14 mouse cellular contexts compared by ENCODE assay signal in the genomic region with DNA sequence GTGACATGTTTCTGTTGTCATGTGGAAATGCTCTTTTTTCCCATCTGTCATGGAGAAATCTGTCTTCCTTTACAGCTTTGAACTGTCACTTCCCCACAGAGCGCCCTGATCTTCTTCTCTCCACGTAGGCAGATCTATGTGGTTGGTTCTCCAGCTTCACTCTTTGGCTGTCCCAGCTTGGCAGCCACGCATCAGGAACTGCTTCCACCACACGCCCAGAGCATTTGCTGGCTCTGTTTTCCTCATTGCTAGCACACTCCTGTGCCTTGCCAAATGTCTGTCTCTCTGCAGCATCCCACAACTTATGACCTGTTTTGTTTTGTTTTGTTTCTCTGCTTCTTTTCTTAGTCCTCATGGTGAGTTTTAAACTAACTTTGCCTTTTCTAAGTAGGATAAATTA. TPM values are rescaled to one million over a fixed set of nuclear protein-coding genes. Genes with fewer than 3 reads are reported as not detected.
A peak's percentile ranks its signal among the peaks of the same experiment; 100 is the strongest.
DNase-seq lines count a peak whose midpoint lies in the region; ATAC-seq and TF ChIP-seq lines count a peak whose summit lies in the region.
"Had no signal": no experiment of that assay in that cellular context is flagged by ENCODE, and none has a peak within 500 bp of the region (broad histone marks: within the 10 kb centered on the region; RNA-seq: fewer than 3 reads in every experiment).

No protein-coding gene starts in this region.

- no peaks in the 10 kb centered on the region for H3K79me2 ChIP-seq in heart, adult 2 months (replicated peaks; ENCODE audit: control insufficient read depth, insufficient read depth, low read length)

- 37% methylated on average over 4 of the region's 4 CpGs for WGBS in heart, adult 2 months
- 75% methylated on average over 4 of the region's 4 CpGs for WGBS in heart, embryonic 10.5 days
- WGBS in lung, embryonic 15.5 days = 52% methylated on average over 4 of the region's 4 CpGs
- WGBS in thymus, adult 2 months = 62% methylated on average over 4 of the region's 4 CpGs
- WGBS in forebrain, embryonic 14.5 days = 87% methylated on average over 4 of the region's 4 CpGs
- 76% methylated on average over 4 of the region's 4 CpGs for whole genome bisulfite sequencing in liver, postnatal 0 days (ENCODE audit: insufficient replicate concordance)

- no peak overlapping the region for H3K9ac ChIP-seq in heart, adult 2 months (ENCODE audit: low read depth, low read length)
- H3K9ac ChIP-seq in lung, embryonic 15.5 days = no peak overlapping the region
- H3K9ac ChIP-seq in forebrain, embryonic 14.5 days (ENCODE audit: low read length) = no peak overlapping the region
- H3K9ac ChIP-seq in liver, postnatal 0 days (replicated peaks) = no peak overlapping the region
- H3K9ac ChIP-seq: limb, embryonic 15.5 days; midbrain, embryonic 12.5 days; stomach, embryonic 15.5 days had no signal

- ATAC-seq in lung, embryonic 15.5 days (ENCODE audit: borderline replicate concordance, extremely low read depth, low FRiP score, low TSS enrichment) = peak; percentile 69; the same call in 1 of the 2 replicates
- no peak for ATAC-seq in forebrain, embryonic 14.5 days
- ATAC-seq in liver, postnatal 0 days = no peak
- ATAC-seq: CD4-positive, CD25-positive, alpha-beta regulatory T cell, adult 4 months had no signal

- peaks cover 3% of the 10 kb centered on the region for H3K4me1 ChIP-seq in heart, adult 2 months (ENCODE audit: control insufficient read depth, insufficient read depth, low read length)
- no peaks in the 10 kb centered on the region for H3K4me1 ChIP-seq in heart, embryonic 10.5 days
- 0 out of 2 replicates have a peak, but pooled peaks cover 8% of the 10 kb centered on the region for H3K4me1 ChIP-seq in lung, embryonic 15.5 days
- H3K4me1 ChIP-seq in thymus, adult 2 months (replicated peaks; ENCODE audit: control insufficient read depth, insufficient read depth, low read length) = no peaks in the 10 kb centered on the region
- no peaks in the 10 kb centered on the region for H3K4me1 ChIP-seq in forebrain, embryonic 14.5 days (ENCODE audit: control insufficient read depth, insufficient read depth, low read length)
- no peaks in the 10 kb centered on the region for H3K4me1 ChIP-seq in liver, postnatal 0 days (ENCODE audit: insufficient read depth)
- H3K4me1 ChIP-seq: midbrain, embryonic 12.5 days; stomach, embryonic 15.5 days had no signal

- peak; percentile 45 to 48 for DNase-seq in heart, adult 2 months
- DNase-seq in heart, embryonic 10.5 days (ENCODE audit: low spot score) = no peak
- peak; percentile 16 for DNase-seq in adipocyte (ENCODE audit: low spot score)
- DNase-seq in layer of hippocampus, adult 18-20 months (ENCODE audit: low spot score in 2 of 2) = peak; percentile 57 to 75
- no peak for DNase-seq in thymus, adult 2 months
- DNase-seq in forebrain, embryonic 14.5 days (ENCODE audit: low spot score) = no peak
- DNase-seq in liver, postnatal 0 days = no peak
- DNase-seq: adrenal gland, postnatal 36 days; cerebellum, adult 9-11 months had no signal

- peaks cover 4% of the 10 kb centered on the region for H3K36me3 ChIP-seq in heart, adult 2 months (ENCODE audit: control insufficient read depth, insufficient read depth, low read length)
- no peaks in the 10 kb centered on the region for H3K36me3 ChIP-seq in heart, embryonic 10.5 days
- H3K36me3 ChIP-seq in lung, embryonic 15.5 days = no peaks in the 10 kb centered on the region
- H3K36me3 ChIP-seq in thymus, adult 2 months (ENCODE audit: control insufficient read depth, insufficient read depth, low read length) = no peaks in the 10 kb centered on the region
- H3K36me3 ChIP-seq in forebrain, embryonic 14.5 days (ENCODE audit: control insufficient read depth, insufficient read depth, low read length) = no peaks in the 10 kb centered on the region
- H3K36me3 ChIP-seq in liver, postnatal 0 days (replicated peaks; ENCODE audit: insufficient read depth, low read length) = no peaks in the 10 kb centered on the region
- H3K36me3 ChIP-seq: limb, embryonic 15.5 days; midbrain, embryonic 12.5 days; stomach, embryonic 15.5 days had no signal

- no peak overlapping the region for H3K27ac ChIP-seq in heart, adult 2 months
- no peak overlapping the region for H3K27ac ChIP-seq in heart, embryonic 10.5 days
- no peak overlapping the region for H3K27ac ChIP-seq in lung, embryonic 15.5 days
- H3K27ac ChIP-seq in thymus, adult 2 months (ENCODE audit: control insufficient read depth, insufficient read depth, low read length) = no peak overlapping the region
- no peak overlapping the region for H3K27ac ChIP-seq in forebrain, embryonic 14.5 days (ENCODE audit: low read depth, low read length)
- no peak overlapping the region for H3K27ac ChIP-seq in liver, postnatal 0 days (ENCODE audit: low read depth)
- H3K27ac ChIP-seq: limb, embryonic 15.5 days; midbrain, embryonic 12.5 days; stomach, embryonic 15.5 days had no signal

- intact Hi-C loops in heart, adult 2 months (cut with DNase I) = loop anchor here (5.0 kb wide), 1 partner anchor 39 kb away; no protein-coding TSS in a partner anchor

- TF ChIP-seq EP300 in heart, adult 2 months (IDR thresholded peaks at IDR 0.05; ENCODE audit: insufficient read depth, low read depth, low read length) = no peak
- TF ChIP-seq EP300 in liver, postnatal 0 days (IDR thresholded peaks at IDR 0.05; ENCODE audit: low read depth) = no peak

- no peaks in the 10 kb centered on the region for H3K27me3 ChIP-seq in heart, adult 2 months (ENCODE audit: control insufficient read depth, insufficient read depth, low read length)
- no peaks in the 10 kb centered on the region for H3K27me3 ChIP-seq in heart, embryonic 10.5 days (ENCODE audit: insufficient read depth, poor library complexity, severe bottlenecking)
- H3K27me3 ChIP-seq in lung, embryonic 15.5 days = no peaks in the 10 kb centered on the region
- H3K27me3 ChIP-seq in thymus, adult 2 months (ENCODE audit: control insufficient read depth, insufficient read depth, low read length) = no peaks in the 10 kb centered on the region
- no peaks in the 10 kb centered on the region for H3K27me3 ChIP-seq in forebrain, embryonic 14.5 days (replicated peaks; ENCODE audit: control insufficient read depth, insufficient read depth, low read length)
- H3K27me3 ChIP-seq in liver, postnatal 0 days (ENCODE audit: insufficient read depth, low read length) = no peaks in the 10 kb centered on the region
- H3K27me3 ChIP-seq: limb, embryonic 15.5 days; midbrain, embryonic 12.5 days; stomach, embryonic 15.5 days had no signal

- no peak overlapping the region for H3K4me3 ChIP-seq in heart, adult 2 months
- no peak overlapping the region for H3K4me3 ChIP-seq in heart, embryonic 10.5 days
- H3K4me3 ChIP-seq in lung, embryonic 15.5 days = no peak overlapping the region
- H3K4me3 ChIP-seq in thymus, adult 2 months (ENCODE audit: control insufficient read depth, insufficient read depth, low read length) = no peak overlapping the region
- no peak overlapping the region for H3K4me3 ChIP-seq in forebrain, embryonic 14.5 days (ENCODE audit: low read depth, low read length)
- no peak overlapping the region for H3K4me3 ChIP-seq in liver, postnatal 0 days (ENCODE audit: low read depth, low read length)
- H3K4me3 ChIP-seq: limb, embryonic 15.5 days; midbrain, embryonic 12.5 days; stomach, embryonic 15.5 days had no signal

- no peak for TF ChIP-seq CTCF in heart, adult 2 months (IDR thresholded peaks at IDR 0.05)
- no peak for TF ChIP-seq CTCF in thymus, adult 2 months (IDR thresholded peaks at IDR 0.05; ENCODE audit: borderline replicate concordance, control insufficient read depth, extremely low read depth, insufficient read depth, low read length, poor library complexity)
- TF ChIP-seq CTCF in liver, postnatal 0 days (IDR thresholded peaks at IDR 0.05; ENCODE audit: low read depth) = no peak

- TF ChIP-seq POLR2A in heart, adult 2 months (IDR thresholded peaks at IDR 0.05; ENCODE audit: insufficient read depth, low read depth, low read length) = no peak
- TF ChIP-seq POLR2A in thymus, adult 2 months (IDR thresholded peaks at IDR 0.05; ENCODE audit: control insufficient read depth, extremely low read depth, insufficient read depth, low read length, poor library complexity) = no peak

- no peak overlapping the region for H3K4me2 ChIP-seq in lung, embryonic 15.5 days
- H3K4me2 ChIP-seq in forebrain, embryonic 14.5 days (ENCODE audit: low read length) = no peak overlapping the region
- H3K4me2 ChIP-seq in liver, postnatal 0 days (ENCODE audit: low read depth, low read length) = no peak overlapping the region
- H3K4me2 ChIP-seq: limb, embryonic 15.5 days; midbrain, embryonic 12.5 days; stomach, embryonic 15.5 days had no signal

- H3K9me3 ChIP-seq in heart, embryonic 10.5 days = no peaks in the 10 kb centered on the region
- H3K9me3 ChIP-seq in lung, embryonic 15.5 days = no peaks in the 10 kb centered on the region
- H3K9me3 ChIP-seq in forebrain, embryonic 14.5 days (replicated peaks; ENCODE audit: control insufficient read depth, low read length) = no peaks in the 10 kb centered on the region
- H3K9me3 ChIP-seq in liver, postnatal 0 days (ENCODE audit: low read length) = no peaks in the 10 kb centered on the region
- H3K9me3 ChIP-seq: limb, embryonic 15.5 days; midbrain, embryonic 12.5 days; stomach, embryonic 15.5 days had no signal

RNA-seq across cellular contexts. Expression of gene Lepr, which starts 24.3 kb away (rescaled TPM):
- total RNA-seq in heart, adult 2 months (2021) = 1 to 10 TPM; 3.2 to 3.9 TPM
- polyA plus RNA-seq in heart, adult 2 months (2012; rRNA removed) = 0.80 and 2.0 TPM in 2 replicates
- 0.33 and 0.90 TPM in 2 replicates for polyA plus RNA-seq in heart, embryonic 10.5 days (2016; fragmentation: Nextera tagmentation; extraction: Ambion mirVana)
- 1 to 10 TPM; 1.7 to 2.4 TPM for total RNA-seq in layer of hippocampus, adult 18-20 months (2021)
- 7.8 and 7.9 TPM in 2 replicates for polyA plus RNA-seq in lung, embryonic 15.5 days (2015; fragmentation: Nextera tagmentation; extraction: Ambion mirVana)
- polyA plus RNA-seq in thymus, adult 2 months (2012; rRNA removed) = 0.24 and 3.6 TPM in 2 replicates
- polyA plus RNA-seq in forebrain, embryonic 14.5 days (2014; fragmentation: Nextera tagmentation; extraction: Ambion mirVana) = 3.6 and 5.3 TPM in 2 replicates
- 19.0 and 30.1 TPM in 2 replicates for polyA plus RNA-seq in liver, postnatal 0 days (2015; fragmentation: Nextera tagmentation; extraction: Ambion mirVana)
- polyA plus RNA-seq: CD4-positive, CD25-positive, alpha-beta regulatory T cell, adult 4 months had no signal

RNA-seq across cellular contexts. Expression of gene Leprot, which starts 45.4 kb away (rescaled TPM):
- 10 to 100 TPM; 24.2 to 30.2 TPM for total RNA-seq in heart, adult 2 months (2021)
- 37.9 and 59.2 TPM in 2 replicates for polyA plus RNA-seq in heart, adult 2 months (2012; rRNA removed)
- polyA plus RNA-seq in heart, embryonic 10.5 days (2016; fragmentation: Nextera tagmentation; extraction: Ambion mirVana) = 75.2 and 75.9 TPM in 2 replicates
- 10 to 100 TPM; 27.1 to 29.5 TPM for total RNA-seq in layer of hippocampus, adult 18-20 months (2021)
- 93.6 and 96.1 TPM in 2 replicates for polyA plus RNA-seq in lung, embryonic 15.5 days (2015; fragmentation: Nextera tagmentation; extraction: Ambion mirVana)
- polyA plus RNA-seq in thymus, adult 2 months (2012; rRNA removed) = 35.5 and 43.1 TPM in 2 replicates
- 95.9 and 98.5 TPM in 2 replicates for polyA plus RNA-seq in forebrain, embryonic 14.5 days (2014; fragmentation: Nextera tagmentation; extraction: Ambion mirVana)
- polyA plus RNA-seq in liver, postnatal 0 days (2015; fragmentation: Nextera tagmentation; extraction: Ambion mirVana) = 39.7 and 41.1 TPM in 2 replicates

Comparison
In these comparisons a context has a peak if more than half of its experiments do, and no peak if none do; other contexts are left out.
1. DNase-seq: peak in heart, adult 2 months (2 of 2), adipocyte (single experiment) and layer of hippocampus, adult 18-20 months (2 of 2); none in heart, embryonic 10.5 days (single experiment), thymus, adult 2 months (single experiment), forebrain, embryonic 14.5 days (single experiment) and liver, postnatal 0 days (single experiment).